Mouse (Mus musculus): ENCODE results near the gene Teddm2. TPM values are rescaled to one million over a fixed set of nuclear protein-coding genes. Genes with fewer than 3 reads are reported as not detected.

The Teddm2 gene
- polyA plus RNA-seq (2012; rRNA removed) = 0.06 and 0.08 TPM in 2 replicates

- Histone ChIP-seq H3K27ac (ENCODE audit: insufficient read depth, low read depth, low read length) (peak within 1 kb of the TSS; percentile 90), H3K36me3 (ENCODE audit: control insufficient read depth, insufficient read depth, low read length) (peaks cover 13% of the 10 kb centered on the region), H3K4me3 (ENCODE audit: low read depth, low read length) (peak within 1 kb of the TSS; percentile 96), H3K27me3 (ENCODE audit: control insufficient read depth, insufficient read depth, low read length) (no peaks in the 10 kb centered on the region), H3K4me1 (ENCODE audit: control insufficient read depth, insufficient read depth, insufficient read length, low read length) (no peaks in the 10 kb centered on the region; the same call in none of the 2 replicates)
- under 1% methylated on average over 51 of the region's 51 CpGs for WGBS
- TF ChIP-seq POLR2A (IDR thresholded peaks at IDR 0.05; ENCODE audit: low read depth, low read length) (peak; percentile 98), CTCF (IDR thresholded peaks at IDR 0.05; ENCODE audit: extremely low read depth, insufficient read length, insufficient replicate concordance, low read depth, low read length) (no peak)
Observed at GRCm38 (mm10) chr1:153899731-153900380, at the start of gene Teddm2, which contains the start of gene Glul. Gene Teddm2, minus strand, starts transcription at chr1:153900228. Gene Glul, plus strand, starts transcription at chr1:153899944.

- WGBS = 97% methylated on average over 6 of the region's 6 CpGs
- Histone ChIP-seq H3K27ac (ENCODE audit: insufficient read depth, low read depth, low read length) (no peak overlapping the region), H3K36me3 (ENCODE audit: control insufficient read depth, insufficient read depth, low read length) (no peaks in the 10 kb centered on the region), H3K4me1 (ENCODE audit: control insufficient read depth, insufficient read depth, insufficient read length, low read length) (no peaks in the 10 kb centered on the region), H3K4me3 (ENCODE audit: low read depth, low read length) (no peak overlapping the region), H3K27me3 (ENCODE audit: control insufficient read depth, insufficient read depth, low read length) (no peaks in the 10 kb centered on the region)
- TF ChIP-seq POLR2A (IDR thresholded peaks at IDR 0.05; ENCODE audit: low read depth, low read length) (no peak), CTCF (IDR thresholded peaks at IDR 0.05; ENCODE audit: extremely low read depth, insufficient read length, insufficient replicate concordance, low read depth, low read length) (no peak)
Observed at GRCm38 (mm10) chr1:153947837-153948236, 47.8 kb upstream of the Teddm2 start.

- WGBS = 72% methylated on average over 7 of the region's 7 CpGs
- TF ChIP-seq POLR2A (IDR thresholded peaks at IDR 0.05; ENCODE audit: low read depth, low read length) = no peak
- TF ChIP-seq CTCF (IDR thresholded peaks at IDR 0.05; ENCODE audit: extremely low read depth, insufficient read length, insufficient replicate concordance, low read depth, low read length) = no peak
- no peaks in the 10 kb centered on the region for H3K27me3 ChIP-seq (ENCODE audit: control insufficient read depth, insufficient read depth, low read length)
- H3K4me1 ChIP-seq (ENCODE audit: control insufficient read depth, insufficient read depth, insufficient read length, low read length) = no peaks in the 10 kb centered on the region
- H3K4me3 ChIP-seq (ENCODE audit: low read depth, low read length) = no peak overlapping the region
- no peaks in the 10 kb centered on the region for H3K36me3 ChIP-seq (ENCODE audit: control insufficient read depth, insufficient read depth, low read length)
- H3K27ac ChIP-seq (ENCODE audit: insufficient read depth, low read depth, low read length) = no peak overlapping the region
Observed at GRCm38 (mm10) chr1:153946971-153947370, 46.9 kb upstream of the Teddm2 start.

GRCm38 (mm10) chr1:153945181-153945580 is 45.2 kb upstream of the Teddm2 start:
- no peak overlapping the region for H3K27ac ChIP-seq (ENCODE audit: insufficient read depth, low read depth, low read length)
- TF ChIP-seq CTCF (IDR thresholded peaks at IDR 0.05; ENCODE audit: extremely low read depth, insufficient read length, insufficient replicate concordance, low read depth, low read length) = no peak
- TF ChIP-seq POLR2A (IDR thresholded peaks at IDR 0.05; ENCODE audit: low read depth, low read length) = no peak
- no peaks in the 10 kb centered on the region for H3K27me3 ChIP-seq (ENCODE audit: control insufficient read depth, insufficient read depth, low read length)
- WGBS = 74% methylated on average over 5 of the region's 5 CpGs
- H3K4me3 ChIP-seq (ENCODE audit: low read depth, low read length) = no peak overlapping the region
- no peaks in the 10 kb centered on the region for H3K4me1 ChIP-seq (ENCODE audit: control insufficient read depth, insufficient read depth, insufficient read length, low read length)
- H3K36me3 ChIP-seq (ENCODE audit: control insufficient read depth, insufficient read depth, low read length) = no peaks in the 10 kb centered on the region

GRCm38 (mm10) chr1:153940986-153941385 is 41.0 kb upstream of the Teddm2 start:
- no peaks in the 10 kb centered on the region for H3K36me3 ChIP-seq (ENCODE audit: control insufficient read depth, insufficient read depth, low read length)
- no peaks in the 10 kb centered on the region for H3K27me3 ChIP-seq (ENCODE audit: control insufficient read depth, insufficient read depth, low read length)
- WGBS = 88% methylated on average over 2 of the region's 2 CpGs
- TF ChIP-seq POLR2A (IDR thresholded peaks at IDR 0.05; ENCODE audit: low read depth, low read length) (no peak), CTCF (IDR thresholded peaks at IDR 0.05; ENCODE audit: extremely low read depth, insufficient read length, insufficient replicate concordance, low read depth, low read length) (no peak)
- no peak overlapping the region for H3K27ac ChIP-seq (ENCODE audit: insufficient read depth, low read depth, low read length)
- H3K4me3 ChIP-seq (ENCODE audit: low read depth, low read length) = no peak overlapping the region
- no peaks in the 10 kb centered on the region for H3K4me1 ChIP-seq (ENCODE audit: control insufficient read depth, insufficient read depth, insufficient read length, low read length)

- WGBS = 98% methylated on average over 2 of the region's 2 CpGs
- no peak overlapping the region for H3K4me3 ChIP-seq (ENCODE audit: low read depth, low read length)
- TF ChIP-seq POLR2A (IDR thresholded peaks at IDR 0.05; ENCODE audit: low read depth, low read length) = no peak
- no peak for TF ChIP-seq CTCF (IDR thresholded peaks at IDR 0.05; ENCODE audit: extremely low read depth, insufficient read length, insufficient replicate concordance, low read depth, low read length)
Observed at GRCm38 (mm10) chr1:153937025-153937424, 37.0 kb upstream of the Teddm2 start.

GRCm38 (mm10) chr1:153935844-153936380 is 35.9 kb upstream of the Teddm2 start:
- H3K36me3 ChIP-seq (ENCODE audit: control insufficient read depth, insufficient read depth, low read length) = no peaks in the 10 kb centered on the region
- no peak overlapping the region for H3K27ac ChIP-seq (ENCODE audit: insufficient read depth, low read depth, low read length)
- no peak overlapping the region for H3K4me3 ChIP-seq (ENCODE audit: low read depth, low read length)
- H3K27me3 ChIP-seq (ENCODE audit: control insufficient read depth, insufficient read depth, low read length) = no peaks in the 10 kb centered on the region
- no peak for TF ChIP-seq POLR2A (IDR thresholded peaks at IDR 0.05; ENCODE audit: low read depth, low read length)
- no peak for TF ChIP-seq CTCF (IDR thresholded peaks at IDR 0.05; ENCODE audit: extremely low read depth, insufficient read length, insufficient replicate concordance, low read depth, low read length)
- no peaks in the 10 kb centered on the region for H3K4me1 ChIP-seq (ENCODE audit: control insufficient read depth, insufficient read depth, insufficient read length, low read length)
- WGBS = 84% methylated on average over 12 of the region's 12 CpGs

More at GRCm38 (mm10) chr1:153937025-153937424, 37.0 kb upstream of the Teddm2 start:
- Histone ChIP-seq H3K4me1 (ENCODE audit: control insufficient read depth, insufficient read depth, insufficient read length, low read length) (no peaks in the 10 kb centered on the region), H3K36me3 (ENCODE audit: control insufficient read depth, insufficient read depth, low read length) (no peaks in the 10 kb centered on the region), H3K27ac (ENCODE audit: insufficient read depth, low read depth, low read length) (no peak overlapping the region), H3K27me3 (ENCODE audit: control insufficient read depth, insufficient read depth, low read length) (no peaks in the 10 kb centered on the region)

Data from small intestine, adult 2 months (tissue).